Mouse (Mus musculus) lung, adult 2 months (tissue): ENCODE measurements around the gene Tmem218.

Source experiments
- CTCF ChIP-seq: fragments of 200-500 bp; IDR thresholded peaks from 2 replicates; pipeline ENCODE4 v1.5.1; 2011; ENCODE audit warnings: mild to moderate bottlenecking, low read length, control low read depth; ENCODE audit not compliant: insufficient read depth
- POLR2A ChIP-seq: fragments of 200-500 bp; IDR thresholded peaks from 2 replicates; pipeline ENCODE4 v1.6.1; 2011; ENCODE audit warnings: low read depth, mild to moderate bottlenecking, control low read depth, low read length, borderline replicate concordance; ENCODE audit errors: extremely low read depth

DNA sequence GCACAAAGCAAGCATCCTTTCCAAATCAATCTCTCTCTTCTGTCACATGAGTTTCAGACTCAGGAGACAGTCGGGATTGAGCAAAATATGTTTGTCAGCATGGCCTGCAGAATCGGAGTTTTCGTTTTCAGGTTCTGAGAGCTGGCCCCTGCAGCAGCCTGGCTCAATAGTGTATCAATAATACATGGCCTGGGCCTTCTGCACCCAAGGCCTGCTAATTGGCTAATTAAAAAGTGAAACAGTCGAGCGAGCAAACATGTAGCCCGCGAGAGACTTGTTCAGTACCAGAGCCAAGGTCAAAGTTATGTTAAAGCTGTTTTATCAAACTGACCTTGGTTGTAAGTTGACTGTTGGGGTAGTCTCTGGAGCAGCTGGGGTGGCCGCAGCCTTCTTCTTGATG lies 12.7 kb downstream of the Tmem218 start:
- TF ChIP-seq CTCF (no peak), POLR2A (no peak)
